Mouse (Mus musculus): ENCODE data around the gene Rgl2.

DNA sequence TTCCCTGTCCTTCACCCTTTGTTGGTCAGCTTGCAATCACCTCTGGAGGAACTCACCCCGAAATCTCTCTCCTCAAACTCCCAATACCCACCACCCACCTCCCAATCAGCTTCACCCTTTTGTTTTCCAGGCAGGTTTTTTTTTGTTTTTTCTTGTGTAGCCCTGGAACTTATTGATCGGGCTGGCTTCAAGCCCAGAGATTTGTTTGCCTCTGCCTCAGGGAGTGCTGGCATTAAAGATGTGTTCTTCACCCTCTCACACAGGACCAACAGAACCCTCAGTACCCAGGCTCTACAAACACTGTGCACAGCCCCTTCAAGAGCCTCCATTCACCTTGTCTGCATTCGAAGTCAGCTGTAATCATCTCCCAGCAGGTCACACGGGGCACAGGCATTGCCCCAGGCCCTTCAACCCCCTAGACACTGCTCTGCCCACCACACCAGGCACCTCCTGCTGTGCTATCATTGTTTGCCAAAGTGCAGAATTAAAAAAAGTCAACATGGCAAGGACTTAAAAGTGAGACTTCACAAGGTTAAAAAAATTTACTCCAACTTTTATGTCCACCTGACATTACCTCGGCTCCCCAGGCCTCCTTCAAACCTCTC lies 24.7 kb downstream of the Rgl2 start:
- TF ChIP-seq GATA1 (IDR thresholded peaks at IDR 0.05; ENCODE audit: low read length) (no peak), TAL1 (IDR thresholded peaks at IDR 0.05; ENCODE audit: low read length) (no peak)
